Mouse (Mus musculus) kidney, adult 2 months (tissue): ENCODE results near the gene Tmod2.

Experiments
- CTCF ChIP-seq: fragments of 200-500 bp; conservative IDR thresholded peaks from 2 replicates; pipeline ENCODE4 v1.5.1; 2011; ENCODE audit warnings: low read depth, mild to moderate bottlenecking, control low read depth, low read length, moderate library complexity, mixed read lengths; ENCODE audit not compliant: insufficient read depth, insufficient read length
- POLR2A ChIP-seq: fragments of 200-500 bp; IDR thresholded peaks from one replicate; pipeline ENCODE4 v1.6.1; 2011; ENCODE audit warnings: low read depth, low read length, control low read depth

- no peak for TF ChIP-seq CTCF
- no peak for TF ChIP-seq POLR2A
Measured at GRCm38 (mm10) chr9:75645405-75645804, 34.3 kb upstream of the Tmod2 start.
